Mouse (Mus musculus): ENCODE results near the gene Elane.
A peak's percentile ranks its signal among the peaks of the same experiment; 100 is the strongest.

Elane gene

DNA sequence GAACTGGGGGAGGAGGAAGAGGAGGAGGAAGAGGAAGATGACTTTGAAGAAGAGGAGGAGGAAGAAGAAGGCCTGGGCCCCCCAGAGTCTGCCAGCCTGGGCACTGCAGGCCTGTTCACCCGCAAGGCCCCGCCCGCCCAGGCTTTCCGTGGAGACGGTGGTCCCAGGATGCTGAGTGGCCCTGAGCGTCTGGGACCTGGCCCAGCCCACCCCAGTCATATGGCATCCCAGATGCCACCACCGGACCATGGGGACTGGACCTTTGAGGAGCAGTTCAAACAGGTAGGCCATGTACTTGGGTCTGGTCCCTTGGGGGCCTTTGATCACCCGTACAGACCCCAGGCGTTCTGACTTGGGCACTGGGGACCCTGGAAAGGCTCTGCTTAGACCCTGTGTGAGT lies 45.8 kb downstream of the Elane start:
- DNase-seq (ENCODE audit: low spot score) = no peak

GRCm38 (mm10) chr10:79932736-79933135 lies 46.7 kb downstream of the Elane start:
- no peak for DNase-seq (ENCODE audit: low spot score)

- no peak for DNase-seq (ENCODE audit: low spot score)
Measured at GRCm38 (mm10) chr10:79933145-79933679, 47.2 kb downstream of the Elane start.

GRCm38 (mm10) chr10:79933861-79934260 lies 47.8 kb downstream of the Elane start:
- no peak for DNase-seq (ENCODE audit: low spot score)

- DNase-seq (ENCODE audit: low spot score) = no peak
Measured at GRCm38 (mm10) chr10:79934272-79934721, 48.2 kb downstream of the Elane start.

DNA sequence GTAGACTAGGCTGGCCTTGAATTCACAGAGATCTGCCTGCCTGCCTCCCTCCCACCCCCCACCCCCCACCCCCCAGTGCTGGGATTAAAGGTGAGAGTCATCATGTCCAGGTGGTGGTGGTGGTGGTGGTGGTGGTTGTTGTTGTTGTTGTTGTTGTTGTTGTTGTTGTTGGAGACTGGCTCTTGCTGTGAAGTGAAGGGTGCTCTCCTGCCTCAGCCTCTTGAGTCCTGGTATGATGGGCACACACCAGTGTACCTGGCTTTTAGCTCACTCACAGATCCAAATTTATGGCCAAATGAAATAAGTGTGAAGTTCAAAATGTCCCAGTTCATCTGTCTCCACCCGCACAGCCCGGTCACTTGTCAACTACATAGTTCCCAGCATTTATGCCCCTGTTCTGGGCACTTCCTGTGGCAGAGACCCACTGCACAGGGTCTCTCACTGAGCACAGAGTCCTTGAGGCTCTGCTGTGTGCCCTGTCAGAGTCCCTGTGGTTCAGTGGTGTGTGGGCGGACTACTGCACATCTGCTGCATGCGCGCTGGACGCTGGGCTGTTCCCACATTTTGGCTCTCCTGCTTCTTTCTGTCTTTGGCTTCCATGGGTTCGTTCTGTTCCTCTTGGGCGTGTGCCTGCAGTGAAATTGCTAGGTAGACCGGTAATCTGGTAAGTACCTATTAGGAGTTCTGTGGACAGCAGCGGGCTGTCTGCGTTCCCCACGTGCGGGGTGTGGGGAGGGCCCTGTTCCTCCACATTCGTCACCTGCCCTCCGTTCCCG lies 48.9 kb downstream of the Elane start:
- no peak for DNase-seq (ENCODE audit: low spot score)

- DNase-seq (ENCODE audit: low spot score) = no peak
Measured at GRCm38 (mm10) chr10:79936284-79936910, 50.4 kb downstream of the Elane start.

DNA sequence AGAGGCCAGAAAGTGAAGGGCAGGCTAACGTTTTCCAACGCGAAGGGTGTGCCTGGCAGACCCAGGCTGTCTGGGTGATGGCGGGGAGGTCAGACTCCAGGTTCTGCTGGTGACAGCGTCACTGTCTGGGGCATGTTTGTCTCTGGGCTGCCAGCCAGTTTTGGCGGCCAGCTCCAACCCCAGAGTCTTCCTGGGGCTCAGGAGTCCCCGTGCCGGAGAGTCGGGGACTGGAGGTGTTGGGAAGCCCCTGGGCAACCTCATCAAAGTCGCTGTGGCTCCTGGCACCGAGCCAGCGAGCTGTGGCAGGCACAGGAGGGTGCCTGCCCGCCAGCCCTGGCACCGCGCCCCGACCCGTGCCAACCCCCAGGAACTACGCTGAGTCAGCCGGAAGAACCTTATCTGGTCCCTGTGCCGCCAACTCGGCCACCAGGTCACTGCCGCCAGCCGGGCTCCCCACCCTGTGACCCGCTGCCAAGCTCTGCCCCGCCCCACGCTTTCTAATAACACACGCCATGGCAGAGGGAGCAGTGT lies 50.9 kb downstream of the Elane start:
- DNase-seq (ENCODE audit: low spot score) = peak; percentile 89

Data from T-cell, adult 2 months (primary cell).